ENCODE assay signal across 23 mouse cellular contexts in genomic region chr6:127104396-127105029, GRCm38 (mm10). TPM values are rescaled to one million over a fixed set of nuclear protein-coding genes. Genes with fewer than 3 reads are reported as not detected.
DNase-seq lines count a peak whose midpoint lies in the region; ATAC-seq and TF ChIP-seq lines count a peak whose summit lies in the region.
"Had no signal": no experiment of that assay in that cellular context is flagged by ENCODE, and none has a peak within 500 bp of the region (broad histone marks: within the 10 kb centered on the region; RNA-seq: fewer than 3 reads in every experiment).

No protein-coding gene starts in this region.

- TF ChIP-seq EP300 in heart, adult 2 months (IDR thresholded peaks at IDR 0.05; ENCODE audit: insufficient read depth, low read depth, low read length), result no peak

- no peaks in the 10 kb centered on the region for H3K9me3 ChIP-seq in heart, embryonic 11.5 days (replicated peaks; ENCODE audit: control insufficient read depth, low read length)
- no peaks in the 10 kb centered on the region for H3K9me3 ChIP-seq in hindbrain, embryonic 10.5 days
- H3K9me3 ChIP-seq: embryonic facial prominence, embryonic 12.5 days; forebrain, embryonic 15.5 days; G1E; heart, embryonic 10.5 days; hindbrain, embryonic 12.5 days had no signal

- peaks cover 3% of the 10 kb centered on the region; the same call in 1 of the 2 replicates for H3K4me1 ChIP-seq in heart, adult 2 months (ENCODE audit: control insufficient read depth, insufficient read depth, low read length)
- H3K4me1 ChIP-seq in heart, embryonic 11.5 days (ENCODE audit: control insufficient read depth, insufficient read depth, low read length), result peaks cover 7% of the 10 kb centered on the region
- H3K4me1 ChIP-seq in hindbrain, embryonic 10.5 days (replicated peaks), result peaks cover 10% of the 10 kb centered on the region

- no peak overlapping the region for H3K4me3 ChIP-seq in heart, adult 2 months
- no peak overlapping the region for H3K4me3 ChIP-seq in heart, embryonic 11.5 days (ENCODE audit: low read depth, low read length)
- H3K4me3 ChIP-seq in hindbrain, embryonic 10.5 days, result no peak overlapping the region
- H3K4me3 ChIP-seq: embryonic facial prominence, embryonic 12.5 days; forebrain, embryonic 15.5 days; heart, embryonic 10.5 days; hindbrain, embryonic 12.5 days had no signal

- no peak overlapping the region for H3K4me2 ChIP-seq in heart, embryonic 11.5 days
- H3K4me2 ChIP-seq: embryonic facial prominence, embryonic 12.5 days; forebrain, embryonic 15.5 days; hindbrain, embryonic 12.5 days had no signal

- H3K36me3 ChIP-seq in heart, adult 2 months (ENCODE audit: control insufficient read depth, insufficient read depth, low read length), result peaks cover 5% of the 10 kb centered on the region
- no peaks in the 10 kb centered on the region for H3K36me3 ChIP-seq in heart, embryonic 11.5 days (ENCODE audit: control insufficient read depth, insufficient read depth, low read length)
- H3K36me3 ChIP-seq in hindbrain, embryonic 10.5 days, result peaks cover 32% of the 10 kb centered on the region

- peak; percentile 34 to 54 for DNase-seq in adrenal gland, adult (ENCODE audit: inconsistent age in 2 of 2, low spot score in 1 of 2)
- no peak for DNase-seq in adrenal gland, postnatal 10 days
- no peak for DNase-seq in heart, adult 2 months
- peak; percentile 58 for DNase-seq in ES-CJ7 (ENCODE audit: low read depth, low spot score)
- peak; percentile 68 for DNase-seq in skeletal muscle tissue, adult 2 months (ENCODE audit: low read depth, low spot score)
- no peak for DNase-seq in hindbrain, embryonic 10.5 days (ENCODE audit: low spot score)
- DNase-seq: cerebellum, adult 11 months; cerebellum, adult 8-10 months; heart, adult 11 months had no signal

- WGBS in heart, adult 2 months, result 62% methylated on average over 7 of the region's 7 CpGs
- whole genome bisulfite sequencing in heart, embryonic 11.5 days (ENCODE audit: insufficient replicate concordance), result 75% methylated on average over 7 of the region's 7 CpGs
- WGBS in hindbrain, embryonic 10.5 days, result 88% methylated on average over 7 of the region's 7 CpGs

- peaks cover 2% of the 10 kb centered on the region; the same call in 1 of the 2 replicates for H3K79me2 ChIP-seq in heart, adult 2 months (replicated peaks; ENCODE audit: control insufficient read depth, insufficient read depth, low read length)

- intact Hi-C loops in heart, adult 2 months (cut with DNase I), result loop anchor here (5.0 kb wide), 1 partner anchor 147 kb away; no protein-coding TSS in a partner anchor

- no peak for TF ChIP-seq POLR2A in heart, adult 2 months (IDR thresholded peaks at IDR 0.05; ENCODE audit: insufficient read depth, low read depth, low read length)

- ATAC-seq in heart, embryonic 11.5 days (replicated peaks; ENCODE audit: insufficient number of reproducible peaks, low FRiP score, low TSS enrichment), result no peak
- ATAC-seq: CD4-positive, CD25-positive, alpha-beta regulatory T cell, adult 4 months; forebrain, embryonic 15.5 days; hindbrain, embryonic 16.5 days; inflammation-experienced regulatory T-cells, adult 6 months; intestine, postnatal 0 days had no signal

- H3K27ac ChIP-seq in heart, adult 2 months, result peak overlapping the region; percentile 67
- H3K27ac ChIP-seq in heart, embryonic 11.5 days (ENCODE audit: low read depth, low read length), result no peak overlapping the region
- H3K27ac ChIP-seq in hindbrain, embryonic 10.5 days, result no peak overlapping the region
- H3K27ac ChIP-seq: embryonic facial prominence, embryonic 12.5 days; forebrain, embryonic 15.5 days; heart, embryonic 10.5 days; hindbrain, embryonic 12.5 days had no signal

- no peak for TF ChIP-seq CTCF in heart, adult 2 months (IDR thresholded peaks at IDR 0.05)

- no peaks in the 10 kb centered on the region for H3K27me3 ChIP-seq in heart, adult 2 months (ENCODE audit: control insufficient read depth, insufficient read depth, low read length)
- no peaks in the 10 kb centered on the region for H3K27me3 ChIP-seq in heart, embryonic 11.5 days (ENCODE audit: control insufficient read depth, insufficient read depth, low read length)
- H3K27me3 ChIP-seq in hindbrain, embryonic 10.5 days (ENCODE audit: insufficient read depth, poor library complexity, severe bottlenecking), result no peaks in the 10 kb centered on the region
- H3K27me3 ChIP-seq: embryonic facial prominence, embryonic 12.5 days; forebrain, embryonic 15.5 days; hindbrain, embryonic 12.5 days had no signal

- H3K9ac ChIP-seq in heart, adult 2 months (ENCODE audit: low read depth, low read length), result no peak overlapping the region
- H3K9ac ChIP-seq in heart, embryonic 11.5 days (ENCODE audit: low read depth, low read length), result no peak overlapping the region
- H3K9ac ChIP-seq: embryonic facial prominence, embryonic 12.5 days; forebrain, embryonic 15.5 days; hindbrain, embryonic 12.5 days had no signal

RNA-seq across cellular contexts. Expression of gene Tigar, which starts 4.8 kb away (rescaled TPM):
- 10 to 100 TPM; 12.5 to 16.2 TPM for total RNA-seq in adrenal gland, postnatal 10 days (2021)
- total RNA-seq in heart, adult 2 months (2021), result 10 to 100 TPM; 50.0 to 59.7 TPM
- 18.0 and 29.0 TPM in 2 replicates for polyA plus RNA-seq in heart, adult 2 months (2012; rRNA removed)
- 5.5 and 6.9 TPM in 2 replicates for polyA plus RNA-seq in heart, embryonic 11.5 days (2014; fragmentation: Nextera tagmentation; extraction: Ambion mirVana)
- 6.9 and 7.4 TPM in 2 replicates for polyA plus RNA-seq in hindbrain, embryonic 10.5 days (2016; fragmentation: Nextera tagmentation; extraction: Ambion mirVana)

RNA-seq across cellular contexts. Expression of gene Fgf23, which starts 31.8 kb away (rescaled TPM):
- total RNA-seq in adrenal gland, postnatal 10 days (2021), result not detected
- not detected for total RNA-seq in heart, adult 2 months (2021)
- polyA plus RNA-seq in heart, adult 2 months (2012; rRNA removed), result not detected in 2 replicates
- polyA plus RNA-seq in heart, embryonic 11.5 days (2014; fragmentation: Nextera tagmentation; extraction: Ambion mirVana), result 0.24 TPM in 1 of 2 replicates, not detected in the other
- polyA plus RNA-seq in hindbrain, embryonic 10.5 days (2016; fragmentation: Nextera tagmentation; extraction: Ambion mirVana), result 0.08 and 0.11 TPM in 2 replicates
- total RNA-seq: adrenal gland, postnatal 36 days; common myeloid progenitor, adult 5-6 weeks; gastrocnemius, postnatal 25 days had no signal
- polyA plus RNA-seq: CD4-positive, CD25-positive, alpha-beta regulatory T cell, adult 4 months; forebrain, embryonic 11.5 days; G1E; hindbrain, embryonic 12.5 days; intestine, postnatal 0 days had no signal

RNA-seq across cellular contexts. Expression of gene Ccnd2, which starts 47.5 kb away (rescaled TPM):
- total RNA-seq in adrenal gland, postnatal 10 days (2021), result 100 to 1,000 TPM; 177 to 178 TPM
- total RNA-seq in heart, adult 2 months (2021), result 100 to 1,000 TPM; 132 to 139 TPM
- 46.2 and 53.4 TPM in 2 replicates for polyA plus RNA-seq in heart, adult 2 months (2012; rRNA removed)
- 712 and 821 TPM in 2 replicates for polyA plus RNA-seq in heart, embryonic 11.5 days (2014; fragmentation: Nextera tagmentation; extraction: Ambion mirVana)
- 865 and 1,523 TPM in 2 replicates for polyA plus RNA-seq in hindbrain, embryonic 10.5 days (2016; fragmentation: Nextera tagmentation; extraction: Ambion mirVana)

Comparison
In these comparisons a context has a peak if more than half of its experiments do, and no peak if none do; other contexts are left out.
1. DNase-seq: peak in adrenal gland, adult (2 of 2), ES-CJ7 (single experiment) and skeletal muscle tissue, adult 2 months (single experiment); none in adrenal gland, postnatal 10 days (single experiment), heart, adult 2 months (0 of 2) and hindbrain, embryonic 10.5 days (single experiment).
2. RNA of gene Ccnd2, which starts 47.5 kb away (polyA plus RNA-seq): 865 to 1,523 TPM in hindbrain, embryonic 10.5 days and 712 to 821 TPM in heart, embryonic 11.5 days; 46.2 to 53.4 TPM in heart, adult 2 months; every median in the first group is over 10 times any median in the second.